Mouse (Mus musculus) midbrain, embryonic 13.5 days (tissue): Measurements from ENCODE around the gene Cks1b. TPM values are rescaled to one million over a fixed set of nuclear protein-coding genes. Genes with fewer than 3 reads are reported as not detected.

Source experiments
- ATAC-seq: fragments of 200-750 bp; cut with Nextera tagmentation; 2 replicates; pipeline ENCODE4 v1.8.0; 2017; ENCODE audit warnings: mild to moderate bottlenecking, moderate TSS enrichment, moderate library complexity
- H3K27ac ChIP-seq: fragments of 300-500 bp; sonication (generic); 2 replicates; pipeline ENCODE4 v1.5.1; 2015; ENCODE audit warnings: inconsistent platforms, mild to moderate bottlenecking, moderate library complexity
- H3K27me3 ChIP-seq: fragments of 300-500 bp; sonication (generic); 2 replicates; pipeline ENCODE4 v1.6.1; 2015; ENCODE audit warnings: mild to moderate bottlenecking, inconsistent platforms
- H3K36me3 ChIP-seq: fragments of 300-500 bp; sonication (generic); 2 replicates; pipeline ENCODE4 v1.6.1; 2015; ENCODE audit warnings: mild to moderate bottlenecking, inconsistent platforms
- H3K4me1 ChIP-seq: fragments of 300-500 bp; sonication (generic); replicated peaks from 2 replicates; pipeline ENCODE4 v1.6.1; 2015; ENCODE audit warnings: inconsistent platforms
- H3K4me2 ChIP-seq: fragments of 300-500 bp; sonication (generic); replicated peaks from 2 replicates; pipeline ENCODE4 v1.6.1; 2015; ENCODE audit warnings: moderate library complexity, mild to moderate bottlenecking, inconsistent platforms
- H3K4me3 ChIP-seq: fragments of 300-500 bp; sonication (generic); replicated peaks from 2 replicates; pipeline ENCODE4 v1.5.1; 2015; ENCODE audit warnings: mild to moderate bottlenecking, inconsistent platforms
- H3K9ac ChIP-seq: fragments of 300-500 bp; sonication (generic); replicated peaks from 2 replicates; pipeline ENCODE4 v1.6.1; 2015; ENCODE audit warnings: mild to moderate bottlenecking, inconsistent platforms
- H3K9me3 ChIP-seq: fragments of 300-500 bp; sonication (generic); 2 replicates; pipeline ENCODE4 v1.6.1; 2016; ENCODE audit warnings: mild to moderate bottlenecking, inconsistent platforms
- WGBS: fragments of 180-500 bp; shearing (Covaris S2); methylation state at CpG from one replicate; pipeline ENCODE4 v1.1.7; 2015; 5-methylcytosine and 5-hydroxymethylcytosine counted together
- polyA plus RNA-seq: library from polyadenylated mRNA; unstranded; fragments of >200 nt; fragmentation: Nextera tagmentation; extraction: Ambion mirVana; gene quantifications from 2 replicates; pipeline ENCODE4 v1.2.1, GENCODE M21; 2015

The Cks1b gene
- polyA plus RNA-seq, 1 experiment from 2014 or later: 176 TPM

- H3K9me3 ChIP-seq: no peaks in the 10 kb centered on the region
- 0 out of 2 replicates have a peak, but pooled peaks cover 3% of the 10 kb centered on the region for H3K27me3 ChIP-seq
- H3K4me1 ChIP-seq: peaks cover 17% of the 10 kb centered on the region
- H3K27ac ChIP-seq: no peak overlapping the region
- no peak overlapping the region for H3K4me3 ChIP-seq
- H3K9ac ChIP-seq: peak overlapping the region; percentile 21; the same call in 1 of the 2 replicates
- 38% methylated on average over 12 of the region's 12 CpGs for WGBS
- no peak for ATAC-seq
- no peaks in the 10 kb centered on the region for H3K36me3 ChIP-seq
- H3K4me2 ChIP-seq: no peak overlapping the region
These were observed 33.7 kb downstream of the Cks1b start for GRCm38 (mm10) chr3:89384331-89385076.

DNA sequence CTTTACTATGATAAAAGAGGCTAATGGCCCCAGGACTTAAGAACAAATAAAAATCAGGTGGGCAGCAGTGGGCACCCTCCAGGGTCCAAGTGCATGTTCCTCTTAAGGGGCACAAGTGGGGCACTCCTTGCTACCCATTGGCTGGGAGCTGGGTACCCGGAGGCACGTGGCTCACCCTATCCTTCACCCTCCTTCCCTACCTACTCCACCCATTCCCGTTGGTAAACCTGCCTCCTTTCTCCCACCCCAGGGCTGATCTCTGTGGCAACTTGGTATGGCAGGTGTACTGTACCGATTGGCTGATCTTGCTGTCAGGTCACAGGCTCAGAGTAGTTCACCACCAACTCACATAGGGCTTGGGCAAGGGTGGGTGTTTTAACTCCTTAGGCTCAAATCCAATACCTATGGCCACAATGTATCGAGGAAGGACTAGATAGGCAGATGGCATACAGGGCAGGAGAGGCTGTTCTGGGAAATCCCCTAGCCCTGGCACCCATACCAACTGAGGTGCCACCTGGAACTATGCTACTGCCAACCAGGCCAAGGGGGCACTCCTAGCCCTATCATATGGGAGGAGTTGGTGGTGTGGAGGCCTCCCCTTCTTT, 34.4 kb downstream of the Cks1b start:
- ATAC-seq: no peak
- Histone ChIP-seq H3K4me2 (no peak overlapping the region), H3K27me3 (0 out of 2 replicates have a peak, but pooled peaks cover 3% of the 10 kb centered on the region), H3K9me3 (no peaks in the 10 kb centered on the region), H3K9ac (no peak overlapping the region), H3K4me1 (peaks cover 25% of the 10 kb centered on the region), H3K36me3 (no peaks in the 10 kb centered on the region), H3K4me3 (no peak overlapping the region), H3K27ac (no peak overlapping the region)
- 90% methylated on average over 5 of the region's 5 CpGs for WGBS

GRCm38 (mm10) chr3:89382950-89383349, 35.2 kb downstream of the Cks1b start:
- ATAC-seq: no peak
- no peaks in the 10 kb centered on the region for H3K36me3 ChIP-seq
- 85% methylated on average over 5 of the region's 5 CpGs for WGBS

DNA sequence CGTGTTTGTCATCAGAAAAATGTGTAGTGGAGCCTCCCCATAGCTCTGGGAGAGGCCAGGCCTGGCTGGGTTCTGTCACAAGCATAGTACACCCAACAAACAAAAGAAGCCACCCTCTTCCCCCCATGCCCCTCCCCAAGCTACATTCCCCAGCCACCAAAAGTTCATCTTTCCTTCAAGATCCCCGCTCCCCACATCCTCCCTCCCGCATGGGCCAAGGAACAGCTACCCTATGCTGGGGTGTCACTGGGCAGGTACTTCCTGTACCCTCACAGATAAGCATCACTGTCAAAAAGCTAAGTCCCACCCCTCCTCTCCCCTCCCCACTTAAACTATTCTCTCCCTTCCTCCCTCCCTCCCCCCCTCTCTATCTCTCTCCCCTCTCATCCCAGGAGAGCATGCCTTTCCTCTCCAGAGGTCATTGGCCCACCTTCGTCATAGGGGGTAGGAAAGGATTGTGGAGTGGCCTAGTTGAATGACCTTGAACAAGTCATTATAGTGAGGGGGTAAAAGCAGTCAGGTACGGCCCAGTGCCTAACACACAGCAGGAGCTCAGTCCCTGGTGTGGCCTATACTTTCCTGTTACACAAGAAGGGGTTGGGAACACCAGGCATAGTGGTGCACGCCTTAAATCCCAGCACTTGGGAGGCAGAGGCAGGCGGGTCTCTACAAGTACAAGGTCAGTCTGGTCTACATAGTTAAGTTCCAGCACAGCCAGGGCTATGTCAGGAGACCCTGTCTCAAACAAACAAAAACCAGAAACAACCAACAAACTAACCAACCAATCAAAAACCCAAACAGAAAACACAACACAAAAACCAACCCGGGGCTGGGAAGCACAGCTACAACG, 35.9 kb downstream of the Cks1b start:
- no peak overlapping the region for H3K27ac ChIP-seq
- 88% methylated on average over 9 of the region's 9 CpGs for WGBS

More at GRCm38 (mm10) chr3:89382950-89383349, 35.2 kb downstream of the Cks1b start:
- no peak overlapping the region for H3K4me3 ChIP-seq
- no peak overlapping the region for H3K4me2 ChIP-seq
- peaks cover 32% of the 10 kb centered on the region for H3K4me1 ChIP-seq
- H3K27ac ChIP-seq: no peak overlapping the region
- H3K27me3 ChIP-seq: 0 out of 2 replicates have a peak, but pooled peaks cover 3% of the 10 kb centered on the region
- no peaks in the 10 kb centered on the region for H3K9me3 ChIP-seq
- H3K9ac ChIP-seq: no peak overlapping the region

GRCm38 (mm10) chr3:89381233-89381632, 37.0 kb downstream of the Cks1b start:
- 81% methylated on average over 11 of the region's 11 CpGs for WGBS
- 0 out of 2 replicates have a peak, but pooled peaks cover 3% of the 10 kb centered on the region for H3K27me3 ChIP-seq
- H3K4me1 ChIP-seq: peaks cover 35% of the 10 kb centered on the region
- no peaks in the 10 kb centered on the region for H3K36me3 ChIP-seq
- H3K9ac ChIP-seq: no peak overlapping the region
- no peak overlapping the region for H3K4me2 ChIP-seq
- H3K4me3 ChIP-seq: no peak overlapping the region
- no peak for ATAC-seq
- H3K9me3 ChIP-seq: no peaks in the 10 kb centered on the region
- no peak overlapping the region for H3K27ac ChIP-seq

More for the DNA sequence above, 35.9 kb downstream of the Cks1b start:
- no peak overlapping the region for H3K4me3 ChIP-seq
- no peak for ATAC-seq
- H3K9ac ChIP-seq: no peak overlapping the region
- H3K36me3 ChIP-seq: no peaks in the 10 kb centered on the region
- H3K27me3 ChIP-seq: 0 out of 2 replicates have a peak, but pooled peaks cover 3% of the 10 kb centered on the region
- no peaks in the 10 kb centered on the region for H3K9me3 ChIP-seq
- peaks cover 35% of the 10 kb centered on the region for H3K4me1 ChIP-seq
- H3K4me2 ChIP-seq: no peak overlapping the region

- no peaks in the 10 kb centered on the region for H3K9me3 ChIP-seq
- H3K36me3 ChIP-seq: no peaks in the 10 kb centered on the region
- H3K4me3 ChIP-seq: no peak overlapping the region
- H3K27ac ChIP-seq: no peak overlapping the region
- no peak for ATAC-seq
- no peak overlapping the region for H3K9ac ChIP-seq
- H3K4me1 ChIP-seq: peaks cover 35% of the 10 kb centered on the region
- no peak overlapping the region for H3K4me2 ChIP-seq
- 94% methylated on average over 18 of the region's 18 CpGs for WGBS
- H3K27me3 ChIP-seq: 0 out of 2 replicates have a peak, but pooled peaks cover 3% of the 10 kb centered on the region
These were observed 37.5 kb downstream of the Cks1b start for GRCm38 (mm10) chr3:89380711-89381110.

DNA sequence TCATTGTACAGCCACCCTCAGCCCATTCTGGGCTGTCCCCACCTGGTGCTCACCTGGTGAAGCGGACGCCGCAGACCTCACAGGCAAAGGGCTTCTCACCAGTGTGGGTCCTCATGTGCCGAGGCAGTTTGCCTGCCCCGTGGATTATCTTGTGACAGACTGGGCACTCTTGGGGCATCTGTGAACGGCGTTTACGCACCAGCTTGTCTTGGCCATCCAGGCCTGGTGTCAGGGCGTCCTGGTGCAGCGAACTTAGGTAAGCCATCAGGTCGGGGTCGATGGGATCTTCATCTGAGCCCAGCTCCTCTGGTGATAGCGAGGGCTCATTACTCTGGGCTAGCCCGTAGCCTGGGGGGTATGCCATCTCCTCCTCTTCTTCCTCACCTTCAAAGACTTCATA, 37.9 kb downstream of the Cks1b start:
- no peak overlapping the region for H3K9ac ChIP-seq
- H3K9me3 ChIP-seq: no peaks in the 10 kb centered on the region
- no peak overlapping the region for H3K4me2 ChIP-seq
- H3K4me3 ChIP-seq: no peak overlapping the region
- no peak overlapping the region for H3K27ac ChIP-seq
- H3K36me3 ChIP-seq: no peaks in the 10 kb centered on the region
- WGBS: 91% methylated on average over 14 of the region's 14 CpGs
- no peaks in the 10 kb centered on the region for H3K27me3 ChIP-seq
- ATAC-seq: no peak
- peaks cover 31% of the 10 kb centered on the region for H3K4me1 ChIP-seq

GRCm38 (mm10) chr3:89379388-89380131, 38.6 kb downstream of the Cks1b start:
- H3K4me3 ChIP-seq: no peak overlapping the region
- 86% methylated on average over 31 of the region's 31 CpGs for WGBS
- H3K27ac ChIP-seq: no peak overlapping the region
- no peaks in the 10 kb centered on the region for H3K27me3 ChIP-seq
- H3K9me3 ChIP-seq: no peaks in the 10 kb centered on the region
- no peaks in the 10 kb centered on the region for H3K36me3 ChIP-seq
- peaks cover 24% of the 10 kb centered on the region for H3K4me1 ChIP-seq
- ATAC-seq: no peak
- peak overlapping the region; percentile 84 for H3K4me2 ChIP-seq
- 0 out of 2 replicates have a peak overlapping the region, but pooled peaks have one; percentile 78 for H3K9ac ChIP-seq

DNA sequence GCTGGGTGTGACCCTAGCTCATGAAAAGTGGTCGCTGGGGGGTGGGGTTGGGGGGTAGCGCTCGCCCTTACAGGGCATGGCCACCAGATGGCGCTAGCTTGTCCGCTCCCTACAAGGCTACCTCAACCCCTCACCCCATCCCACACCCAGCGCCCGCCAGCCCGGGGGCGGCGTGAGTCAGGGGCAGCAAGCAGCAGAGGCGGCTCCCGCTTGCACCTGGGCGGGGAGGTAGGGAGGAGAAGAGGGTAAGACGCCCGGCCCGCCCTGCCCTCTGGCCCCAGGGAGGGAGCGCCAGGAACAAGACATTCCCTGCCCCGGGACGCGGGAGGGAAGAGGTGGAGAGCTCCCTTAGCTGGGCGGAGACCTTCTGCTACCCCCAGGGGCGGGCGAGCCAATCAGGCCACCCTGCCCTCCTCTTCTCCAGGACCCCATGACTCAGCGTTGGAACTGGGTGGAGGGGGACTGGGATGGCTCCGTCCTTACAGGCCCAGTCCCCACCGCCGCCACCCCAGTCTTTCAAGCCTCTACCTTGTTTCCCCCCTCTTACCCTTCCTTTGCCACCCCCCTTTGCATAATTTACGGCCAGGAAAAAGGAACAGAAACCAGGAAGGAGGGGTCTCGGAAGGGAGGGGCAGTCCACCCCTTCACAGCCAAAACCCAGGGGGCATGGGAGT, 39.7 kb downstream of the Cks1b start:
- Histone ChIP-seq H3K4me2 (peak overlapping the region; percentile 84), H3K36me3 (no peaks in the 10 kb centered on the region), H3K9ac (peak overlapping the region; percentile 78), H3K9me3 (no peaks in the 10 kb centered on the region), H3K4me1 (peaks cover 19% of the 10 kb centered on the region), H3K27ac (0 out of 2 replicates have a peak overlapping the region, but pooled peaks have one; percentile 39), H3K4me3 (peak overlapping the region; percentile 57), H3K27me3 (no peaks in the 10 kb centered on the region)
- 1% methylated on average over 28 of the region's 29 CpGs for WGBS
- ATAC-seq: peak; percentile 92

DNA sequence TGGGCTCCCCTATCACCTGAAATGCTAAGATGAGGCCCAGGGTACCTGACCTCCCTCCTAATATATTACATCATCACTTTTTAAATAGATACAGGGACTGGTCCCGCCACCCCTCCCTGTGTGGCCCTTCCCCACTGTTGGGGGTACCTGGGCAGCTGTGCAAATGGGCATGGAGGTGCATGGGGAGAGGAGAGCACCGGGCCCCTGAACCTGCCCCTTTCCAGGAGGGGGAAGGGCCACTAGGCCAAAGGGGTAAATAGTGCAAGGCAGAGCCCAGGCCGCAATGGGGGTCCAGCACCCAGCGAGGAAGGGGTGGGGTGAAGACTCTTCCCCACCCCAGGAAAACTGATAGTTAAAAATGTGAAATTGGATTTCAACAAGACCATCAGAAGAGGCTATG, 40.4 kb downstream of the Cks1b start:
- Histone ChIP-seq H3K9me3 (no peaks in the 10 kb centered on the region), H3K4me1 (peaks cover 19% of the 10 kb centered on the region), H3K9ac (peak overlapping the region; percentile 78; the same call in 1 of the 2 replicates), H3K4me2 (peak overlapping the region; percentile 84), H3K27ac (no peak overlapping the region), H3K4me3 (no peak overlapping the region; the same call in 1 of the 2 replicates), H3K27me3 (no peaks in the 10 kb centered on the region), H3K36me3 (no peaks in the 10 kb centered on the region)
- 75% methylated on average over 4 of the region's 4 CpGs for WGBS
- ATAC-seq: peak; percentile 44
